Mouse (Mus musculus) G1E (cell line): ENCODE results near the gene Isca1. TPM values are rescaled to one million over a fixed set of nuclear protein-coding genes. Genes with fewer than 3 reads are reported as not detected.

ENCODE experiments used
- ATAC-seq: 2 replicates; pipeline ENCODE4 v1.8.0; 2016; ENCODE audit warnings: mild to moderate bottlenecking; ENCODE audit not compliant: insufficient number of reproducible peaks, poor library complexity, low FRiP score, severe bottlenecking; ENCODE audit errors: extremely low read depth
- DNase-seq: peaks from one replicate; pipeline ENCODE4 v3.0.0; 2012; ENCODE audit warnings: low spot score
- H3K27me3 ChIP-seq: 2 replicates; pipeline ENCODE4 v1.6.1; 2012; ENCODE audit warnings: mild to moderate bottlenecking, low read length, inconsistent platforms; ENCODE audit not compliant: insufficient read depth
- H3K36me3 ChIP-seq: replicated peaks from 2 replicates; pipeline ENCODE3; 2012; ENCODE audit warnings: mild to moderate bottlenecking, inconsistent platforms
- H3K4me1 ChIP-seq: 2 replicates; pipeline ENCODE4 v1.6.1; 2012; ENCODE audit warnings: low read depth, low read length, inconsistent platforms, mixed read lengths; ENCODE audit not compliant: insufficient read depth
- H3K4me3 ChIP-seq: 2 replicates; pipeline ENCODE4 v1.5.1; 2012; ENCODE audit warnings: low read depth, mild to moderate bottlenecking, inconsistent platforms, low read length, moderate library complexity, mixed read lengths
- H3K9me3 ChIP-seq: replicated peaks from 2 replicates; pipeline ENCODE4 v1.6.1; 2012; ENCODE audit warnings: inconsistent platforms
- CTCF ChIP-seq: IDR thresholded peaks from 2 replicates; pipeline ENCODE4 v1.5.1; 2012; ENCODE audit warnings: low read depth, low read length, inconsistent platforms, mixed read lengths
- GATA1 ChIP-seq: IDR thresholded peaks from 2 replicates; pipeline ENCODE4 v1.6.1; 2012; ENCODE audit warnings: borderline replicate concordance, low read length, inconsistent platforms, mixed read lengths
- GATA2 ChIP-seq: IDR thresholded peaks from 2 replicates; pipeline ENCODE4 v1.6.1; 2012; ENCODE audit warnings: low read depth, low read length, inconsistent platforms, borderline replicate concordance
- POLR2AphosphoS5 ChIP-seq: IDR thresholded peaks from 2 replicates; pipeline ENCODE4 v1.6.1; 2012; ENCODE audit warnings: low read depth, low read length, inconsistent platforms; ENCODE audit not compliant: insufficient replicate concordance
- TAL1 ChIP-seq: conservative IDR thresholded peaks from 2 replicates; pipeline ENCODE4 v1.6.1; 2012; ENCODE audit warnings: low read depth, low read length, inconsistent platforms, mixed read lengths
- polyA plus RNA-seq: library from polyadenylated mRNA; stranded (reverse); fragments of >175 nt; gene quantifications from 2 replicates; pipeline ENCODE4 v1.2.3, GENCODE M21; 2012
- total RNA-seq, 2 experiments: library from RNA; stranded (forward) in 1 of 2; stranded (reverse) in 1 of 2; fragments of 200-1000 nt in 1 of 2; fragments of >200 nt in 1 of 2; fragmentation: Nextera tagmentation in 1 of 2; gene quantifications; 2 replicates each; pipeline ENCODE4 v1.2.3; 2014 to 2017

Isca1 gene
- total and polyA plus RNA-seq, 3 experiments = 57.0 to 309 (median 85.8) TPM

DNA sequence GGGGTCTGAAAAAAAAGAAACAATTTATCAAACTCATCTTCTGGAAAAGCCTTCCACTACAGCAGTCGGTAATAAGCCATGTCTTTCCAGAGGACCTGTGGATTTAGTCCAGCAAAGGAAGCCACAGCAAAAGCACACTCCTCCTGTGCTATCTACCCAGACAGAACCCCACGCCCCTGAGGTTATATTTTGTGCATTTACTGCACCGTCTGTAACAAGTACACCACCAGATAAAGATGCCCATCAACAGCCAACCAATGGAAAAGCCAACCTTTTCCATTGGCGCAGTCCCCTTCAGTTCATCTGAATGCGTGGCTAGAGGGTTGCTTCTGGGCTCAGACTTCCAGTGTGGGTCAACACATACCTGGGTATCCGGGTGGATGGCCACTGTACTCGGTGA, 6.8 kb downstream of the Isca1 start:
- TF ChIP-seq POLR2AphosphoS5 (no peak), GATA1 (no peak), CTCF (no peak), TAL1 (no peak), GATA2 (no peak)
- Histone ChIP-seq H3K4me3 (no peak overlapping the region), H3K4me1 (peaks cover 59% of the 10 kb centered on the region), H3K36me3 (peaks cover 89% of the 10 kb centered on the region), H3K27me3 (no peaks in the 10 kb centered on the region), H3K9me3 (no peaks in the 10 kb centered on the region)
- no peak for DNase-seq
- ATAC-seq = no peak

DNA sequence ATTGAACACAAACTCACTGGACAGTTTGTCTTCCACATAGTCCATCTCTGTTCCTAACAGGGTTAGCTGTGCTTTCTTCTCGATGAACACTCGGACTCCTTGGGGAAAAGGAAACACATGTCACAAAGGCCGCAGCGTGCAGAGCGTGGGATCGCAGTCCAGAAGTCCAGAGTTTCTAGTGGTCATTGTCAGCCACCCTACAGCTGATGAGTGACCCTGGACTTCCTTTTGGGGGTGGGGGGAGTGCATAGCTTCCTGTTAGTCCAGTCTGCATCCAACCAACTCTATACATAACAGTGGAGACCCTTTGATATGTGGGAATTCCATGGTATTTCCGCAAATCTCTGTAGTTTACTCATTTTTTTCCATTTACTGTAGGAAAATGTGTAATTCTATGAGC, 12.7 kb downstream of the Isca1 start:
- Histone ChIP-seq H3K4me1 (peaks cover 17% of the 10 kb centered on the region; the same call in 1 of the 2 replicates), H3K36me3 (peaks cover 81% of the 10 kb centered on the region), H3K27me3 (no peaks in the 10 kb centered on the region), H3K4me3 (no peak overlapping the region), H3K9me3 (no peaks in the 10 kb centered on the region)
- no peak for TF ChIP-seq GATA2
- no peak for TF ChIP-seq GATA1
- no peak for DNase-seq
- ATAC-seq = no peak

DNA sequence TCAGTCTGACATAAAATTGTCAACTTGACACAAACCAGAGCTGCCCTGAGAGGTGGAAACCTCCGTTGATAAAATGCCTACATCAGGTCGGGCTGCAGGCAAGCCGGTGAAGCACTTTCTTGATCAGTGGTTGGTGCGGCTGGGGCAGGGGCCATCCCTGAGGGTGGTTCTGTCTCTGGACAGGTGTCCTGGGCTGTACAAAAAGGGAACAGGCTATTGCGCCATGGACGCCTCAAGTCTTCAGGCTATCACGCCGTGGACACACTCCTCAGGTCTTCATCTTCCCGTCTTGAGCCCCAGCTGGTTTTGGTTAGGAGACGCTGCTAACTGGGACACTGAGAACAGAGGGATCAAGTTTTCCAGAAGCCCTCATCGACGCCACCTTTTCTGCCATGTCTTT, 19.3 kb downstream of the Isca1 start:
- Histone ChIP-seq H3K9me3 (no peaks in the 10 kb centered on the region), H3K4me3 (no peak overlapping the region), H3K4me1 (peaks cover 17% of the 10 kb centered on the region), H3K27me3 (peaks cover 25% of the 10 kb centered on the region), H3K36me3 (peaks cover 25% of the 10 kb centered on the region)
- DNase-seq (no peak), ATAC-seq (no peak)
- TF ChIP-seq TAL1 (no peak), CTCF (no peak)

DNA sequence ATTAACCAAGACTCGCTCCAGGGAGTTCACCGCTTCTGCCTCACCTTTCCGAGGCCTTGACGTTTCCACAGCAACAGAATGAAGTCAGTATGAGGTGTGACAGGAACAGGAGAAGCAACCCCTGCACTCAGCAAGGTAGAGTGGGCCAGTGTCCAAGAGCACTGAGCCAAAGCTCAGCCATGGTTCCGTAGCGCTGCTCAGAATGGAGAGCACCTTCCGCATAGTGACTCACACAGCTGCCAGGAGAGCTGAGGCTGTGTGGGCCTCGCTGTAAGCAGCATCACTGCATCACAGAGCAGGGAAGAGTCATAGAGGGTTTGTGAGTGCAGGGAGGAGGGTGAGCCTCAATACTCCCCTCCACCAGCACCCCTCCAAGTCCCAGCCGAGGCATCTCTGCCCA, 22.9 kb downstream of the Isca1 start, which contains the start of gene 1700014D04Rik:
Gene 1700014D04Rik, minus strand, starts transcription at position 42 of the 400 bp plus-strand sequence.
- H3K4me1 ChIP-seq = peaks cover 24% of the 10 kb centered on the region
- ATAC-seq = no peak

DNA sequence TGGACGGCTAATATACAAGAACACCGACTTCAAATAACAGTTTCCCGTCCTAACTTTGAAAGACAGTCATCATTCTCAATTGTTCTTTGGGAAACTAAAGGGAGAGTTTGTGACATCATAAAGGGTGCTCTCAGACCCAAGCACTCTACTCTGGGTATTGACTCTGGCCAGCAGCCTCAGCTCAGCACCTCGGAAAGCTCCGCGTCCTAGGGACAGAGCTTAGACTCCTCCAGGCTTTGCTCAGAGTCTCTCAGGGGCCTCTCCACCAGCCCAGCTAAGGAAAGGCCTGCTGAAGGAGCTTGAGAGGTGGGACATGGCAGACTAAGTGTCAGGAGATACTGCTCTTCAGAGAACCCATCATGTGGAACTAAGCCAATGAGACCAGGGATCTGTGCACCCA, 23.4 kb downstream of the Isca1 start:
- ATAC-seq = no peak
- Histone ChIP-seq H3K4me3 (no peak overlapping the region), H3K9me3 (no peaks in the 10 kb centered on the region), H3K4me1 (peaks cover 23% of the 10 kb centered on the region), H3K27me3 (peaks cover 51% of the 10 kb centered on the region), H3K36me3 (no peaks in the 10 kb centered on the region)
- TF ChIP-seq TAL1 = no peak
- TF ChIP-seq GATA2 = no peak
- no peak for DNase-seq

More for the DNA sequence above, 22.9 kb downstream of the Isca1 start, which contains the start of gene 1700014D04Rik:
- peaks cover 51% of the 10 kb centered on the region for H3K27me3 ChIP-seq
- no peaks in the 10 kb centered on the region for H3K9me3 ChIP-seq
- DNase-seq = no peak
- H3K36me3 ChIP-seq = no peaks in the 10 kb centered on the region
- no peak within 1 kb of the TSS for H3K4me3 ChIP-seq
- TF ChIP-seq GATA2 = no peak
- TF ChIP-seq TAL1 = no peak
- TF ChIP-seq CTCF = no peak
- TF ChIP-seq GATA1 = no peak
- no peak for TF ChIP-seq POLR2AphosphoS5

DNA sequence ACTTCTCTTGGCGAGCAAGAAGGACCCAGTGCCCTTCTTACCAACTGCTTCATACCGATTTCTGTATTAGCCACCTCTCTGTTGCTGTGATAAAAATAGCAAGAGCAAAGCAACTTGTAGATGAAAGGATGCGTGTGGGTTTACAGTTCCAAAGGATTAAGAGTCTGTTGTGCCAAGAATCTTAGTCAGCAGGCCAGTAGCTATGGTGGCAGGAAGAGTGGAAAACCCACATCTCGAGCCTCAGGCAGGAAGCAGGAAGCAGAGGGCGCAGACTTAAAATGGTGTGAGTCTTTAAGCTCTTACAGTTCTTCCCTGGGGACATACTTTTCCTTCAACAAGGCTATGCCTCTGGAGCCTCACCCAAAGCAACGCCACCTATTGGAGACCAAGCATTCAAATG, 24.1 kb downstream of the Isca1 start:
- no peaks in the 10 kb centered on the region for H3K9me3 ChIP-seq
- no peak for ATAC-seq
- H3K4me1 ChIP-seq = peaks cover 17% of the 10 kb centered on the region
- TF ChIP-seq CTCF = no peak
- no peaks in the 10 kb centered on the region for H3K36me3 ChIP-seq
- H3K27me3 ChIP-seq = peaks cover 51% of the 10 kb centered on the region
- H3K4me3 ChIP-seq = no peak overlapping the region
- DNase-seq = no peak

DNA sequence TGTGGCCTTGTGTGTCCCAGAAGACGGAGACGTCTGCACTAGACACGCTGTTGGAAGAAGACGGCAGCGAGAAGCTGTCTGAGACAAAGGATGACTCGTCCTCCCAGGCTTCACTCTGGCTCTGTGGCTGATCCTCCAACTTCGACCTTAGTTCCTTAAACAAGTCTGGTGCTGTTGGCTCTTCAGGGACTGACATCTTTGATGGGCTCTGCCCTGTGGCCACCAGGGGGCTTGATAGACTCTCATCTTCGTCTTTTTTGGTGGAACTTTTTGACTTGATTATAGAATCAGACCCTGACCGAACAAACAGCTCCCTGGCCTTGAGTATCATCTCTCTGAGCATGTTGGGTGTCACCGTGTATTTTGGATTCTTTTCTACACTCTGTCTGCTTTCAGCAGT, 27.9 kb downstream of the Isca1 start:
- Histone ChIP-seq H3K4me3 (no peak overlapping the region), H3K27me3 (peaks cover 32% of the 10 kb centered on the region), H3K36me3 (no peaks in the 10 kb centered on the region), H3K4me1 (peaks cover 26% of the 10 kb centered on the region), H3K9me3 (no peaks in the 10 kb centered on the region)
- DNase-seq = peak; percentile 28
- ATAC-seq = peak; percentile 46; the same call in 1 of the 2 replicates
- TF ChIP-seq TAL1 (no peak), POLR2AphosphoS5 (no peak), GATA1 (no peak), CTCF (no peak), GATA2 (no peak)
